Mouse (Mus musculus) pancreas, adult 10 weeks (tissue): Measurements from ENCODE around the gene Gm9803. TPM values are rescaled to one million over a fixed set of nuclear protein-coding genes. Genes with fewer than 3 reads are reported as not detected.

Experiments used
- polyA plus RNA-seq: library from polyadenylated mRNA; stranded (reverse); fragments of 350-450 nt; fragmentation: Illumina TruSeq; extraction: RNeasy Lipid Tissue Mini Kit (QIAGEN cat#74804); gene quantifications from one replicate; pipeline ENCODE4 v1.2.3, GENCODE M21; 2015; ENCODE audit warnings: low read depth, low replicate concordance; ENCODE audit not compliant: insufficient read depth

Gene Gm9803
- polyA plus RNA-seq: not detected

DNA sequence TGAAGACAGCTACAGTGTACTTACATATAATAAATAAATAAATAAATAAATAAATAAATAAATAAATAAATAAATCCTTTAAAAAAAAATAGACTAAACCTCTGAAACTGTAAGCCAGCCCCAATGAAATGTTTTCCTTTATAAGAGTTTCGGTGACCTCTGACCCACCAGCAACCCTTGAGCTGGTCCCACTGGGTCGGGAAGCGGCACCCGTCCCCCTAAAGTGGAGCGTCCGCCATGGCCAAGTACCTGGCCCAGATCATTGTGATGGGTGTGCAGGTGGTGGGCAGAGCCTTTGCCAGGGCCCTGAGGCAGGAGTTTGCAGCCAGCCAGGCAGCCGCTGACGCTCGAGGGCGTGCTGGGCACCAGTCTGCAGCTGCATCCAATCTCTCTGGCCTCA lies at the start of gene Gm9803:
Gm9803 (plus strand) TSS at position 154 of the 400 bp plus-strand sequence.

DNA sequence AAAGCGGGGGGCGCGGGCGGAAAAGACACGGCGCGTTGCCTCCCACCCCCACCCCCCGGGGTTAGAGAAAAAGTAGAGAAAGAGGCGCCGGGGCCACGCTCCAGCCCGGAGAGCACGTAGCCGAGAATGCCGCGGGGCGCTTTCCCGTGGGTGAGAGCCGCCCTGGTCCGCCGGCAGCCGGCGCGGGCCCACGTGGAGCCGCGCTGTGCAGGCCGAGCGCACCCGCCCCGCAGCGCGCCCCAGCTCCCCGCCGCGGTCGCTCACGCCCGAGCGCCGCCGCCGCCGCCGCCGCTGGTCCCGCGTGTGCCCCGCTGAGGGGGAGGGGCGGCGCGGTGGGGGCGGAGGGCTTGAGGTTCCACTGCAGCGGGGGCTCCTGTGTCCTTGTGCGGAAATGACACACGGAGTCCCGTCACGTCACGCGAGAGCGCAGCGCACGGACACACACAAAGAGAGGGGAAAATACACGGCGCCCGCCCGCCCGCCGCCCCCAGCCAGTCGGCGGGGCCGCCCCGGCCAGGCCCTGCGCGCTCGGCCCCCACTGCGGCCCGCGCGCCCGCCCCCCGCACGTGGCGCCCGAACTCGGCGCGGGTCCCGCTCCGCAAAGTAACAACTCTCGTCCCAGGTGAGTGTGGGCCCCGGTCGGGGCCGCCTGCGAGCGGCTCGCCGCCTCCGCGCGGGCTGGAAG lies 45.0 kb upstream of the Gm9803 start, which contains the start of gene Bend3:
Bend3 (plus strand) TSS at position 81 of the 685 bp plus-strand sequence.

DNA sequence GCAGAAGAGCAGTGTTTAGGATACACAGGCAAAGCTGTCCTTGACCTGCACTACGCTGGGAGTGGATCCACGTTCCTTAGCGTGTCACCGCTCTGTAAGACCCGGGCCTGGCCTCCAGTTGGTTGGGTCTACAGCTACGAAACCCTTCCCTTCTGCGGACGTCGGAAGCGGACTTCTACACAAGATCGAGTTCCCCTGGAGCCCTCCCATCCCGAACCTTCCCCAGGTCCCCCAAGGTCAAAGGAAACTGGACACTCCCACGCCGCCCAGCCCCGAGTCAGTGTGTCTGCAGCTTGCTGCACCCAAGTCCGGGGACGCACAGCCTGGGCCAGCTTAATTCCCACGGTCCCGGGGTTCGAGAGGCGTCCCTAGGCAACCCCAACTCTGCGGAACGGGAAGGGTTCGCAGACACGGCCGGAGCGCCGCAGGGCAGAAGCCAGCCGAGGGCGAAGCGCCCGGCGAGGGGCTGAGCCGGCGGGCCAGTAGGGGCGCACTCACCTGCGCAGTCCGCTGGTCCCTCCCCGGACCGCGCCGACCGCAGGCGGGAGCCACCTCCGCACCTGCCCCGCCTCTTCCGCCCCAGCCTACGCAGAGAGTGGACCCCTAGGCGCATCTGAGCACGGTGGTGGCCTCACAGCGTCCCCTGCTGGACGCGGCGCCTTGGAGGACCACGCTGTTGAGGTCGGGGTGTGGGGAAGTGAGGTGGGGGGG lies 16.7 kb downstream of the Gm9803 start, which contains the start of gene 1700021F05Rik:
1700021F05Rik (minus strand) TSS at position 553 of the 711 bp plus-strand sequence.

Other genes with a start within 250 kb of the Gm9803 start
- 0.44 TPM for gene Bend3, start 45.3 kb upstream of the Gm9803 start, polyA plus RNA-seq
- 16.5 TPM for gene 1700021F05Rik, start 16.9 kb downstream of the Gm9803 start, polyA plus RNA-seq
- 56.0 TPM for gene Cd24a, start 54.2 kb downstream of the Gm9803 start, polyA plus RNA-seq